In the genomic region with DNA sequence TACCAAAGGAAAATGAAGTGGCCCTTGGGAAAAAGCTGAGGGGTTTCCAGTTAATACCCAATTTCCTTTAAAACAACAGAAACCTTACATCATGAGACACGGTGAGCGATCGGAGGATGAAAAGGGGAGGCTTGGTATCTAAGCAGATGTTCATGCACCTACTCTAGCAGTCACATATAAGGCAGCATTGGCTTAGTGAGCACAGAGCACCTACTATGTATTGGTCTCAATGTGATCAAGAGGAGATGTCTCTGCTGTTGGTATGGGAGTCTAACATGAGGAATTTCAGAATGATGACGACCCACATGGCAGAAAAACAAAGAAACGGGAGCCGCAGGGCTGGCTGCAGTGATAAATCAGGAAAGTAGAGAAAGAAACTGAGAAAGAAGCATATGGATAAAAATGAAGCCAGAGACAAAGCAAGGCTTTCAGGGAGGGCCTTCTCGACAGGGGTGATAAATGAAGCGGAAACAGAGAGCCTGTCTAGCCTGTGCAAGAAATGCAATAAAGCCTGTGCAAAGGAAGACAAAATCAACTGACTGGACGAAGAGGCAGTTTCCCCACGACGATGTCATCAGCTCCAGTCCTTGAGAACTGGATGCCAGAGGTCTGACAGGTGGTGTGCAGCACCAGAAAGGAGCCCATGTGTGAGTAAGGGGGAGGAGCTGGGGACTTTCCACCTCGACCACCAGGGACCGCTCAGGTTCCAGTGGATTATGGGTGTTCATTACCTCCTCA, we compare ENCODE assay signal across 11 mouse cellular contexts.
DNase-seq lines count a peak whose midpoint lies in the region; ATAC-seq and TF ChIP-seq lines count a peak whose summit lies in the region.
"Had no signal": no experiment of that assay in that cellular context is flagged by ENCODE, and none has a peak within 500 bp of the region (broad histone marks: within the 10 kb centered on the region; RNA-seq: fewer than 3 reads in every experiment).

No protein-coding gene starts in this region.

- H3K27me3 ChIP-seq in forebrain, embryonic 12.5 days, result no peaks in the 10 kb centered on the region
- no peaks in the 10 kb centered on the region for H3K27me3 ChIP-seq in midbrain, embryonic 15.5 days (replicated peaks)
- H3K27me3 ChIP-seq in stomach, postnatal 0 days (ENCODE audit: control insufficient read depth, insufficient read depth, low read length), result no peaks in the 10 kb centered on the region
- H3K27me3 ChIP-seq in thymus, adult 2 months (ENCODE audit: control insufficient read depth, insufficient read depth, low read length), result no peaks in the 10 kb centered on the region
- H3K27me3 ChIP-seq: limb, embryonic 15.5 days had no signal

- H3K4me3 ChIP-seq in forebrain, embryonic 12.5 days (replicated peaks), result no peak overlapping the region
- no peak overlapping the region for H3K4me3 ChIP-seq in midbrain, embryonic 15.5 days
- H3K4me3 ChIP-seq in stomach, postnatal 0 days (ENCODE audit: low read depth, low read length), result no peak overlapping the region
- H3K4me3 ChIP-seq in thymus, adult 2 months (ENCODE audit: control insufficient read depth, insufficient read depth, low read length), result no peak overlapping the region
- H3K4me3 ChIP-seq: limb, embryonic 15.5 days had no signal

- 58% methylated on average over 13 of the region's 13 CpGs for WGBS in forebrain, embryonic 12.5 days
- 60% methylated on average over 13 of the region's 13 CpGs for WGBS in midbrain, embryonic 15.5 days
- 48% methylated on average over 13 of the region's 13 CpGs for WGBS in stomach, postnatal 0 days
- 85% methylated on average over 13 of the region's 13 CpGs for WGBS in thymus, adult 2 months

- no peak for DNase-seq in cerebellum, adult 11 months
- peak; percentile 31 for DNase-seq in cerebellum, adult 9-10 months
- no peak for DNase-seq in stomach, postnatal 0 days (ENCODE audit: low spot score)
- no peak for DNase-seq in right cerebral cortex, adult 2 months (ENCODE audit: low spot score in 2 of 2)
- no peak for DNase-seq in thymus, adult 2 months
- DNase-seq: heart, postnatal 36 days; lung, postnatal 4 days had no signal

- no peaks in the 10 kb centered on the region for H3K9me3 ChIP-seq in forebrain, embryonic 12.5 days
- H3K9me3 ChIP-seq in midbrain, embryonic 15.5 days, result no peaks in the 10 kb centered on the region
- H3K9me3 ChIP-seq in stomach, postnatal 0 days (ENCODE audit: control insufficient read depth, low read length), result no peaks in the 10 kb centered on the region
- H3K9me3 ChIP-seq: limb, embryonic 15.5 days had no signal

- ATAC-seq in cerebellum, adult (ENCODE audit: insufficient number of reproducible peaks, low FRiP score, low TSS enrichment), result peak; percentile 62
- ATAC-seq in forebrain, embryonic 12.5 days (ENCODE audit: low FRiP score), result peak; percentile 75
- peak; percentile 56; the same call in 1 of the 2 replicates for ATAC-seq in midbrain, embryonic 15.5 days (replicated peaks)
- ATAC-seq in stomach, postnatal 0 days (ENCODE audit: low FRiP score, low TSS enrichment), result no peak

- TF ChIP-seq POLR2A in thymus, adult 2 months (IDR thresholded peaks at IDR 0.05; ENCODE audit: control insufficient read depth, extremely low read depth, insufficient read depth, low read length, poor library complexity), result no peak

- no peak overlapping the region for H3K9ac ChIP-seq in forebrain, embryonic 12.5 days
- no peak overlapping the region for H3K9ac ChIP-seq in midbrain, embryonic 15.5 days
- no peak overlapping the region for H3K9ac ChIP-seq in stomach, postnatal 0 days (ENCODE audit: low read length)
- H3K9ac ChIP-seq: limb, embryonic 15.5 days had no signal

- TF ChIP-seq CTCF in stomach, postnatal 0 days (IDR thresholded peaks at IDR 0.05; ENCODE audit: low read depth), result no peak
- TF ChIP-seq CTCF in thymus, adult 2 months (IDR thresholded peaks at IDR 0.05; ENCODE audit: borderline replicate concordance, control insufficient read depth, extremely low read depth, insufficient read depth, low read length, poor library complexity), result no peak

- no peaks in the 10 kb centered on the region; the same call in 1 of the 2 replicates for H3K4me1 ChIP-seq in forebrain, embryonic 12.5 days
- no peaks in the 10 kb centered on the region for H3K4me1 ChIP-seq in midbrain, embryonic 15.5 days
- no peaks in the 10 kb centered on the region for H3K4me1 ChIP-seq in stomach, postnatal 0 days (replicated peaks; ENCODE audit: control insufficient read depth, insufficient read depth)
- no peaks in the 10 kb centered on the region for H3K4me1 ChIP-seq in thymus, adult 2 months (replicated peaks; ENCODE audit: control insufficient read depth, insufficient read depth, low read length)
- H3K4me1 ChIP-seq: limb, embryonic 15.5 days had no signal

- no peak for TF ChIP-seq EP300 in stomach, postnatal 0 days (optimal IDR thresholded peaks at IDR 0.05)

- H3K27ac ChIP-seq in forebrain, embryonic 12.5 days, result no peak overlapping the region
- no peak overlapping the region for H3K27ac ChIP-seq in midbrain, embryonic 15.5 days
- H3K27ac ChIP-seq in stomach, postnatal 0 days (replicated peaks), result no peak overlapping the region
- no peak overlapping the region for H3K27ac ChIP-seq in thymus, adult 2 months (ENCODE audit: control insufficient read depth, insufficient read depth, low read length)
- H3K27ac ChIP-seq: limb, embryonic 15.5 days had no signal

- no peak overlapping the region for H3K4me2 ChIP-seq in forebrain, embryonic 12.5 days
- H3K4me2 ChIP-seq in midbrain, embryonic 15.5 days, result no peak overlapping the region
- no peak overlapping the region for H3K4me2 ChIP-seq in stomach, postnatal 0 days (replicated peaks; ENCODE audit: low read depth)
- H3K4me2 ChIP-seq: limb, embryonic 15.5 days had no signal

- no peaks in the 10 kb centered on the region for H3K36me3 ChIP-seq in forebrain, embryonic 12.5 days (replicated peaks)
- H3K36me3 ChIP-seq in midbrain, embryonic 15.5 days (replicated peaks), result no peaks in the 10 kb centered on the region
- H3K36me3 ChIP-seq in stomach, postnatal 0 days (ENCODE audit: control insufficient read depth, insufficient read depth, low read length), result no peaks in the 10 kb centered on the region
- no peaks in the 10 kb centered on the region for H3K36me3 ChIP-seq in thymus, adult 2 months (ENCODE audit: control insufficient read depth, insufficient read depth, low read length)
- H3K36me3 ChIP-seq: limb, embryonic 15.5 days had no signal
